Mouse (Mus musculus) midbrain, embryonic 12.5 days (tissue): ENCODE measurements around the gene Gzmc. TPM values are rescaled to one million over a fixed set of nuclear protein-coding genes. Genes with fewer than 3 reads are reported as not detected.
"Not testable (repeated sequence)": the region's sequence is repeated elsewhere in the genome, so short reads cannot be mapped to it uniquely, and the experiment has no call there.

Source experiments
- ATAC-seq: fragments of 200-750 bp; cut with Nextera tagmentation; 2 replicates; pipeline ENCODE4 v1.8.0; 2017; ENCODE audit warnings: low read depth, moderate TSS enrichment, moderate library complexity; ENCODE audit not compliant: low FRiP score
- H3K27ac ChIP-seq: fragments of 300-500 bp; sonication (generic); replicated peaks from 2 replicates; pipeline ENCODE4 v1.5.1; 2016; ENCODE audit warnings: mild to moderate bottlenecking
- H3K27me3 ChIP-seq: fragments of 300-500 bp; sonication (generic); 2 replicates; pipeline ENCODE4 v1.6.1; 2016; ENCODE audit warnings: mild to moderate bottlenecking
- H3K36me3 ChIP-seq: fragments of 300-500 bp; sonication (generic); 2 replicates; pipeline ENCODE4 v1.6.1; 2016
- H3K4me1 ChIP-seq: fragments of 300-500 bp; sonication (generic); 2 replicates; pipeline ENCODE4 v1.6.1; 2016
- H3K4me2 ChIP-seq: fragments of 300-500 bp; sonication (generic); replicated peaks from 2 replicates; pipeline ENCODE4 v1.6.1; 2016; ENCODE audit warnings: mild to moderate bottlenecking, moderate library complexity
- H3K4me3 ChIP-seq: fragments of 300-500 bp; sonication (generic); 2 replicates; pipeline ENCODE4 v1.5.1; 2016; ENCODE audit warnings: mild to moderate bottlenecking
- H3K9ac ChIP-seq: fragments of 300-500 bp; sonication (generic); replicated peaks from 2 replicates; pipeline ENCODE4 v1.6.1; 2016; ENCODE audit warnings: mild to moderate bottlenecking, moderate library complexity
- H3K9me3 ChIP-seq: fragments of 300-500 bp; sonication (generic); 2 replicates; pipeline ENCODE4 v1.6.1; 2016; ENCODE audit warnings: mild to moderate bottlenecking
- WGBS: fragments of 180-500 bp; shearing (Covaris S2); methylation state at CpG from one replicate; pipeline ENCODE4 v1.1.7; 2016; 5-methylcytosine and 5-hydroxymethylcytosine counted together
- polyA plus RNA-seq: library from polyadenylated mRNA; unstranded; fragments of >200 nt; fragmentation: Nextera tagmentation; extraction: Ambion mirVana; gene quantifications from 2 replicates; pipeline ENCODE4 v1.2.1, GENCODE M21; 2016

Gzmc gene
- polyA plus RNA-seq: 0.20 TPM in 1 of 2 replicates, not detected in the other

- Histone ChIP-seq H3K9ac (no peak within 1 kb of the TSS), H3K27ac (no peak within 1 kb of the TSS), H3K9me3 (no peaks in the 10 kb centered on the region), H3K27me3 (no peaks in the 10 kb centered on the region), H3K36me3 (no peaks in the 10 kb centered on the region), H3K4me2 (no peak within 1 kb of the TSS), H3K4me3 (no peak within 1 kb of the TSS), H3K4me1 (no peaks in the 10 kb centered on the region)
- no peak for ATAC-seq
- 94% methylated on average over 2 of the region's 2 CpGs for WGBS
These were observed at the start of gene Gzmc for GRCm38 (mm10) chr14:56234556-56234955. Gene Gzmc (minus strand): TSS chr14:56234656.

- no peak for ATAC-seq
- Histone ChIP-seq H3K9me3 (no peaks in the 10 kb centered on the region), H3K36me3 (no peaks in the 10 kb centered on the region), H3K4me2 (no peak overlapping the region), H3K27me3 (no peaks in the 10 kb centered on the region), H3K4me3 (no peak overlapping the region), H3K27ac (no peak overlapping the region), H3K9ac (no peak overlapping the region), H3K4me1 (no peaks in the 10 kb centered on the region)
- 94% methylated on average over 1 of the region's 1 CpGs for WGBS
These were observed 49.4 kb upstream of the Gzmc start for GRCm38 (mm10) chr14:56283816-56284215.

GRCm38 (mm10) chr14:56281090-56281489 lies 46.6 kb upstream of the Gzmc start:
- WGBS: 87% methylated on average over 5 of the region's 5 CpGs
- H3K36me3 ChIP-seq: no peaks in the 10 kb centered on the region
- ATAC-seq: no peak
- no peaks in the 10 kb centered on the region for H3K4me1 ChIP-seq
- no peak overlapping the region for H3K27ac ChIP-seq
- H3K4me3 ChIP-seq: no peak overlapping the region
- H3K4me2 ChIP-seq: no peak overlapping the region
- no peak overlapping the region for H3K9ac ChIP-seq
- no peaks in the 10 kb centered on the region for H3K9me3 ChIP-seq
- no peaks in the 10 kb centered on the region for H3K27me3 ChIP-seq

- H3K4me1 ChIP-seq, H3K9me3 ChIP-seq, H3K36me3 ChIP-seq, H3K4me3 ChIP-seq, ATAC-seq, H3K27ac ChIP-seq, H3K9ac ChIP-seq, H3K27me3 ChIP-seq, H3K4me2 ChIP-seq: not testable (repeated sequence)
- 56% methylated on average over 7 of the region's 7 CpGs for WGBS
These were observed 44.2 kb upstream of the Gzmc start for GRCm38 (mm10) chr14:56278691-56279090.

- H3K9me3 ChIP-seq, H3K9ac ChIP-seq, H3K4me3 ChIP-seq, H3K27ac ChIP-seq, H3K36me3 ChIP-seq, ATAC-seq, H3K27me3 ChIP-seq, H3K4me2 ChIP-seq, H3K4me1 ChIP-seq: not testable (repeated sequence)
- 85% methylated on average over 7 of the region's 7 CpGs for WGBS
These were observed 41.6 kb upstream of the Gzmc start for GRCm38 (mm10) chr14:56276096-56276495.

- Histone ChIP-seq H3K36me3 (no peaks in the 10 kb centered on the region), H3K27me3 (no peaks in the 10 kb centered on the region), H3K4me3 (no peak overlapping the region), H3K4me2 (no peak overlapping the region), H3K9ac (no peak overlapping the region), H3K4me1 (no peaks in the 10 kb centered on the region), H3K9me3 (no peaks in the 10 kb centered on the region), H3K27ac (no peak overlapping the region)
- WGBS: 95% methylated on average over 1 of the region's 1 CpGs
- ATAC-seq: no peak
These were observed 31.7 kb upstream of the Gzmc start for GRCm38 (mm10) chr14:56266109-56266508.

- Histone ChIP-seq H3K27me3 (no peaks in the 10 kb centered on the region), H3K36me3 (no peaks in the 10 kb centered on the region), H3K4me1 (no peaks in the 10 kb centered on the region), H3K9me3 (no peaks in the 10 kb centered on the region), H3K9ac (no peak within 1 kb of the TSS), H3K4me2 (no peak within 1 kb of the TSS), H3K4me3 (no peak within 1 kb of the TSS), H3K27ac (no peak within 1 kb of the TSS)
- WGBS: 96% methylated on average over 5 of the region's 5 CpGs
- no peak for ATAC-seq
These were observed 27.7 kb upstream of the Gzmc start, which contains the start of gene Gzmb for GRCm38 (mm10) chr14:56262153-56262552. Gene Gzmb (minus strand): TSS chr14:56262260.

GRCm38 (mm10) chr14:56240409-56240808 lies 6.0 kb upstream of the Gzmc start:
- Histone ChIP-seq H3K4me1 (no peaks in the 10 kb centered on the region), H3K36me3 (no peaks in the 10 kb centered on the region), H3K27ac (no peak overlapping the region), H3K4me2 (no peak overlapping the region), H3K27me3 (no peaks in the 10 kb centered on the region), H3K4me3 (no peak overlapping the region), H3K9me3 (no peaks in the 10 kb centered on the region), H3K9ac (no peak overlapping the region)
- no peak for ATAC-seq

- no peak for ATAC-seq
- Histone ChIP-seq H3K4me1 (no peaks in the 10 kb centered on the region), H3K27me3 (no peaks in the 10 kb centered on the region), H3K4me2 (no peak within 1 kb of the TSS), H3K9me3 (no peaks in the 10 kb centered on the region), H3K4me3 (no peak within 1 kb of the TSS), H3K36me3 (no peaks in the 10 kb centered on the region), H3K27ac (no peak within 1 kb of the TSS), H3K9ac (no peak within 1 kb of the TSS)
- 93% methylated on average over 4 of the region's 4 CpGs for WGBS
These were observed 23.1 kb downstream of the Gzmc start, which contains the start of gene Gzmf for GRCm38 (mm10) chr14:56211317-56211716. Gene Gzmf (minus strand): TSS chr14:56211417.

- H3K27ac ChIP-seq: no peak overlapping the region
- H3K4me3 ChIP-seq: no peak overlapping the region
- no peak overlapping the region for H3K4me2 ChIP-seq
- no peaks in the 10 kb centered on the region for H3K36me3 ChIP-seq
- no peaks in the 10 kb centered on the region for H3K27me3 ChIP-seq
- WGBS: 96% methylated on average over 1 of the region's 1 CpGs
- no peaks in the 10 kb centered on the region for H3K9me3 ChIP-seq
- no peaks in the 10 kb centered on the region for H3K4me1 ChIP-seq
- no peak for ATAC-seq
- no peak overlapping the region for H3K9ac ChIP-seq
These were observed 28.8 kb downstream of the Gzmc start for GRCm38 (mm10) chr14:56205613-56206012.

GRCm38 (mm10) chr14:56205021-56205420 lies 29.4 kb downstream of the Gzmc start:
- 33% methylated on average over 5 of the region's 5 CpGs for WGBS
- H3K27ac ChIP-seq, H3K36me3 ChIP-seq, H3K9ac ChIP-seq, H3K4me3 ChIP-seq, H3K4me2 ChIP-seq, H3K4me1 ChIP-seq, ATAC-seq, H3K27me3 ChIP-seq, H3K9me3 ChIP-seq: not testable (repeated sequence)

GRCm38 (mm10) chr14:56203975-56204374 lies 30.5 kb downstream of the Gzmc start:
- no peaks in the 10 kb centered on the region for H3K4me1 ChIP-seq
- H3K9ac ChIP-seq: no peak overlapping the region
- no peak overlapping the region for H3K4me3 ChIP-seq
- H3K36me3 ChIP-seq: no peaks in the 10 kb centered on the region
- no peak overlapping the region for H3K4me2 ChIP-seq
- no peaks in the 10 kb centered on the region for H3K9me3 ChIP-seq
- no peaks in the 10 kb centered on the region for H3K27me3 ChIP-seq
- ATAC-seq: no peak
- WGBS: 29% methylated on average over 2 of the region's 2 CpGs
- H3K27ac ChIP-seq: no peak overlapping the region

GRCm38 (mm10) chr14:56186946-56187345 lies 47.5 kb downstream of the Gzmc start:
- H3K4me3 ChIP-seq: no peak overlapping the region
- ATAC-seq: no peak
- no peaks in the 10 kb centered on the region for H3K9me3 ChIP-seq
- H3K27ac ChIP-seq: no peak overlapping the region
- no peaks in the 10 kb centered on the region for H3K4me1 ChIP-seq
- no peaks in the 10 kb centered on the region for H3K36me3 ChIP-seq
- H3K27me3 ChIP-seq: no peaks in the 10 kb centered on the region
- no peak overlapping the region for H3K9ac ChIP-seq
- WGBS: 56% methylated on average over 6 of the region's 6 CpGs
- no peak overlapping the region for H3K4me2 ChIP-seq
